Mouse (Mus musculus): Measurements from ENCODE around the gene Ces2e. TPM values are rescaled to one million over a fixed set of nuclear protein-coding genes. Genes with fewer than 3 reads are reported as not detected.

Gene Ces2e
- polyA plus RNA-seq, 1 experiment from 2014 or later: not detected

- WGBS: 89% methylated on average over 5 of the region's 5 CpGs
These were observed 23.0 kb downstream of the Ces2e start for GRCm38 (mm10) chr8:104949031-104949430.

GRCm38 (mm10) chr8:104961537-104961961 is 35.5 kb downstream of the Ces2e start, which contains the start of gene Ces2g:
Gene Ces2g (plus strand): TSS chr8:104961718.
- 77% methylated on average over 5 of the region's 5 CpGs for WGBS
- no peaks in the 10 kb centered on the region for H3K4me1 ChIP-seq (ENCODE audit: control insufficient read depth, insufficient read depth, low read depth, low read length)
- no peak within 1 kb of the TSS for H3K9ac ChIP-seq (ENCODE audit: low read depth, low read length)
- no peaks in the 10 kb centered on the region for H3K36me3 ChIP-seq (ENCODE audit: control insufficient read depth, insufficient read depth, low read length)
- no peak for ATAC-seq
- no peak within 1 kb of the TSS for H3K4me3 ChIP-seq (ENCODE audit: low read length)
- H3K4me2 ChIP-seq (ENCODE audit: low read length): no peak within 1 kb of the TSS
- H3K9me3 ChIP-seq (ENCODE audit: control insufficient read depth, low read length): no peaks in the 10 kb centered on the region
- H3K27ac ChIP-seq (ENCODE audit: low read depth, low read length): no peak within 1 kb of the TSS
- no peaks in the 10 kb centered on the region for H3K27me3 ChIP-seq (replicated peaks; ENCODE audit: control insufficient read depth, insufficient read depth, low read length)

More at GRCm38 (mm10) chr8:104949031-104949430, 23.0 kb downstream of the Ces2e start:
- no peaks in the 10 kb centered on the region for H3K9me3 ChIP-seq (ENCODE audit: control insufficient read depth, low read length)
- no peak for ATAC-seq
- no peak overlapping the region for H3K4me2 ChIP-seq (ENCODE audit: low read length)
- H3K9ac ChIP-seq (ENCODE audit: low read depth, low read length): no peak overlapping the region
- H3K27me3 ChIP-seq (replicated peaks; ENCODE audit: control insufficient read depth, insufficient read depth, low read length): no peaks in the 10 kb centered on the region
- H3K36me3 ChIP-seq (ENCODE audit: control insufficient read depth, insufficient read depth, low read length): no peaks in the 10 kb centered on the region
- no peaks in the 10 kb centered on the region for H3K4me1 ChIP-seq (ENCODE audit: control insufficient read depth, insufficient read depth, low read depth, low read length)
- no peak overlapping the region for H3K4me3 ChIP-seq (ENCODE audit: low read length)
- no peak overlapping the region for H3K27ac ChIP-seq (ENCODE audit: low read depth, low read length)

GRCm38 (mm10) chr8:104962229-104962901 is 36.3 kb downstream of the Ces2e start:
- no peak overlapping the region for H3K4me2 ChIP-seq (ENCODE audit: low read length)
- H3K9me3 ChIP-seq (ENCODE audit: control insufficient read depth, low read length): no peaks in the 10 kb centered on the region
- H3K4me3 ChIP-seq (ENCODE audit: low read length): no peak overlapping the region
- H3K9ac ChIP-seq (ENCODE audit: low read depth, low read length): no peak overlapping the region
- no peaks in the 10 kb centered on the region for H3K36me3 ChIP-seq (ENCODE audit: control insufficient read depth, insufficient read depth, low read length)
- WGBS: 76% methylated on average over 8 of the region's 8 CpGs
- ATAC-seq: no peak
- no peaks in the 10 kb centered on the region for H3K27me3 ChIP-seq (replicated peaks; ENCODE audit: control insufficient read depth, insufficient read depth, low read length)
- H3K27ac ChIP-seq (ENCODE audit: low read depth, low read length): no peak overlapping the region
- H3K4me1 ChIP-seq (ENCODE audit: control insufficient read depth, insufficient read depth, low read depth, low read length): no peaks in the 10 kb centered on the region

- H3K4me2 ChIP-seq (ENCODE audit: low read length): no peak overlapping the region
- no peak overlapping the region for H3K9ac ChIP-seq (ENCODE audit: low read depth, low read length)
- no peak for ATAC-seq
- no peaks in the 10 kb centered on the region for H3K36me3 ChIP-seq (ENCODE audit: control insufficient read depth, insufficient read depth, low read length)
- H3K9me3 ChIP-seq (ENCODE audit: control insufficient read depth, low read length): no peaks in the 10 kb centered on the region
- H3K27ac ChIP-seq (ENCODE audit: low read depth, low read length): no peak overlapping the region
- no peak overlapping the region for H3K4me3 ChIP-seq (ENCODE audit: low read length)
- no peaks in the 10 kb centered on the region for H3K27me3 ChIP-seq (replicated peaks; ENCODE audit: control insufficient read depth, insufficient read depth, low read length)
- 80% methylated on average over 4 of the region's 4 CpGs for WGBS
- no peaks in the 10 kb centered on the region for H3K4me1 ChIP-seq (ENCODE audit: control insufficient read depth, insufficient read depth, low read depth, low read length)
These were observed 37.4 kb downstream of the Ces2e start for GRCm38 (mm10) chr8:104963375-104963894.

- Histone ChIP-seq H3K36me3 (ENCODE audit: control insufficient read depth, insufficient read depth, low read length) (no peaks in the 10 kb centered on the region), H3K27ac (ENCODE audit: low read depth, low read length) (no peak overlapping the region), H3K27me3 (replicated peaks; ENCODE audit: control insufficient read depth, insufficient read depth, low read length) (no peaks in the 10 kb centered on the region), H3K4me1 (ENCODE audit: control insufficient read depth, insufficient read depth, low read depth, low read length) (no peaks in the 10 kb centered on the region), H3K9me3 (ENCODE audit: control insufficient read depth, low read length) (peaks cover 7% of the 10 kb centered on the region), H3K9ac (ENCODE audit: low read depth, low read length) (no peak overlapping the region), H3K4me3 (ENCODE audit: low read length) (no peak overlapping the region), H3K4me2 (ENCODE audit: low read length) (no peak overlapping the region)
- no peak for ATAC-seq
- 91% methylated on average over 5 of the region's 5 CpGs for WGBS
These were observed 58.1 kb downstream of the Ces2e start for GRCm38 (mm10) chr8:104984126-104984525.

Other genes starting within 250 kb of the Ces2e start
- gene Ces2a, start 192.3 kb upstream of the Ces2e start, polyA plus RNA-seq (2015; fragmentation: Nextera tagmentation; extraction: Ambion mirVana): not detected in 2 replicates
- gene Ces2b, start 94.7 kb upstream of the Ces2e start, polyA plus RNA-seq (2015; fragmentation: Nextera tagmentation; extraction: Ambion mirVana): 0.24 and 0.67 TPM in 2 replicates
- not detected in 2 replicates for gene Ces2c, start 79.2 kb upstream of the Ces2e start, polyA plus RNA-seq (2015; fragmentation: Nextera tagmentation; extraction: Ambion mirVana)
- not detected in 2 replicates for gene Ces2f, start 21.1 kb downstream of the Ces2e start, polyA plus RNA-seq (2015; fragmentation: Nextera tagmentation; extraction: Ambion mirVana)
- gene Ces2g, start 35.5 kb downstream of the Ces2e start, polyA plus RNA-seq (2015; fragmentation: Nextera tagmentation; extraction: Ambion mirVana): 0.05 and 0.06 TPM in 2 replicates
- gene Ces2h, start 74.6 kb downstream of the Ces2e start, polyA plus RNA-seq (2015; fragmentation: Nextera tagmentation; extraction: Ambion mirVana): not detected in 2 replicates
- not detected in 2 replicates for gene Ces3a, start 122.3 kb downstream of the Ces2e start, polyA plus RNA-seq (2015; fragmentation: Nextera tagmentation; extraction: Ambion mirVana)
- gene Ces3b, start 157.5 kb downstream of the Ces2e start, polyA plus RNA-seq (2015; fragmentation: Nextera tagmentation; extraction: Ambion mirVana): not detected in 2 replicates
- gene Ces4a, start 205.5 kb downstream of the Ces2e start, polyA plus RNA-seq (2015; fragmentation: Nextera tagmentation; extraction: Ambion mirVana): not detected in 2 replicates
- gene Cbfb, start 244.4 kb downstream of the Ces2e start, polyA plus RNA-seq (2015; fragmentation: Nextera tagmentation; extraction: Ambion mirVana): 28.6 and 29.0 TPM in 2 replicates